Mouse (Mus musculus): Measurements from ENCODE around the gene Tex9. TPM values are rescaled to one million over a fixed set of nuclear protein-coding genes. Genes with fewer than 3 reads are reported as not detected.

The Tex9 gene
- 12.6 and 14.8 TPM in 2 replicates for polyA plus RNA-seq (2015; fragmentation: Nextera tagmentation; extraction: Ambion mirVana)

GRCm38 (mm10) chr9:72492194-72492565 lies at the start of gene Tex9:
Tex9 (minus strand) TSS chr9:72492212.
- ATAC-seq (replicated peaks; ENCODE audit: insufficient number of reproducible peaks, insufficient read depth, low FRiP score, low read depth) = peak; percentile 74
- Histone ChIP-seq H3K9ac (peak within 1 kb of the TSS; percentile 50), H3K27ac (peak within 1 kb of the TSS; percentile 87), H3K36me3 (no peaks in the 10 kb centered on the region), H3K4me2 (peak within 1 kb of the TSS; percentile 69), H3K9me3 (replicated peaks) (no peaks in the 10 kb centered on the region), H3K27me3 (no peaks in the 10 kb centered on the region), H3K4me3 (peak within 1 kb of the TSS; percentile 63), H3K4me1 (replicated peaks) (peaks cover 11% of the 10 kb centered on the region; the same call in 1 of the 2 replicates)
- whole genome bisulfite sequencing = 5% methylated on average over 6 of the region's 6 CpGs

GRCm38 (mm10) chr9:72537086-72537485 lies 45.1 kb upstream of the Tex9 start:
- no peaks in the 10 kb centered on the region for H3K9me3 ChIP-seq (replicated peaks)
- H3K4me1 ChIP-seq (replicated peaks) = peaks cover 3% of the 10 kb centered on the region; the same call in 1 of the 2 replicates
- 75% methylated on average over 1 of the region's 1 CpGs for WGBS
- H3K27ac ChIP-seq = no peak overlapping the region
- H3K4me2 ChIP-seq = no peak overlapping the region
- ATAC-seq (replicated peaks; ENCODE audit: insufficient number of reproducible peaks, insufficient read depth, low FRiP score, low read depth) = no peak
- H3K4me3 ChIP-seq = no peak overlapping the region
- H3K9ac ChIP-seq = no peak overlapping the region
- no peaks in the 10 kb centered on the region for H3K27me3 ChIP-seq
- no peaks in the 10 kb centered on the region for H3K36me3 ChIP-seq

GRCm38 (mm10) chr9:72535394-72535793 lies 43.4 kb upstream of the Tex9 start:
- WGBS = 65% methylated on average over 3 of the region's 3 CpGs
- Histone ChIP-seq H3K4me3 (no peak overlapping the region), H3K4me2 (no peak overlapping the region), H3K36me3 (no peaks in the 10 kb centered on the region), H3K9me3 (replicated peaks) (no peaks in the 10 kb centered on the region), H3K4me1 (replicated peaks) (peaks cover 13% of the 10 kb centered on the region), H3K9ac (no peak overlapping the region), H3K27ac (no peak overlapping the region), H3K27me3 (no peaks in the 10 kb centered on the region)
- no peak for ATAC-seq (replicated peaks; ENCODE audit: insufficient number of reproducible peaks, insufficient read depth, low FRiP score, low read depth)

GRCm38 (mm10) chr9:72534985-72535384 lies 43.0 kb upstream of the Tex9 start:
- Histone ChIP-seq H3K4me3 (no peak overlapping the region), H3K4me1 (replicated peaks) (peaks cover 13% of the 10 kb centered on the region), H3K9ac (no peak overlapping the region), H3K27ac (no peak overlapping the region), H3K27me3 (no peaks in the 10 kb centered on the region), H3K9me3 (replicated peaks) (no peaks in the 10 kb centered on the region), H3K4me2 (no peak overlapping the region), H3K36me3 (no peaks in the 10 kb centered on the region)
- 75% methylated on average over 2 of the region's 2 CpGs for WGBS
- no peak for ATAC-seq (replicated peaks; ENCODE audit: insufficient number of reproducible peaks, insufficient read depth, low FRiP score, low read depth)

- Histone ChIP-seq H3K4me2 (peak overlapping the region; percentile 84), H3K4me3 (peak overlapping the region; percentile 98), H3K4me1 (replicated peaks) (peaks cover 13% of the 10 kb centered on the region), H3K36me3 (no peaks in the 10 kb centered on the region), H3K9ac (peak overlapping the region; percentile 99), H3K27ac (peak overlapping the region; percentile 100), H3K27me3 (no peaks in the 10 kb centered on the region), H3K9me3 (replicated peaks) (no peaks in the 10 kb centered on the region)
- no peak for ATAC-seq (replicated peaks; ENCODE audit: insufficient number of reproducible peaks, insufficient read depth, low FRiP score, low read depth)
- 0% methylated on average over 2 of the region's 2 CpGs for WGBS
Observed at GRCm38 (mm10) chr9:72533089-72533415, 41.0 kb upstream of the Tex9 start.

GRCm38 (mm10) chr9:72532381-72533088 lies 40.5 kb upstream of the Tex9 start:
- peak overlapping the region; percentile 98 for H3K4me3 ChIP-seq
- peak overlapping the region; percentile 99 for H3K9ac ChIP-seq
- no peaks in the 10 kb centered on the region for H3K36me3 ChIP-seq
- H3K9me3 ChIP-seq (replicated peaks) = no peaks in the 10 kb centered on the region
- H3K27me3 ChIP-seq = no peaks in the 10 kb centered on the region
- peak overlapping the region; percentile 100 for H3K27ac ChIP-seq
- H3K4me1 ChIP-seq (replicated peaks) = peaks cover 13% of the 10 kb centered on the region
- WGBS = 1% methylated on average over 33 of the region's 55 CpGs
- peak; percentile 41 for ATAC-seq (replicated peaks; ENCODE audit: insufficient number of reproducible peaks, insufficient read depth, low FRiP score, low read depth)
- H3K4me2 ChIP-seq = peak overlapping the region; percentile 84

- Histone ChIP-seq H3K27ac (peak within 1 kb of the TSS; percentile 100), H3K4me3 (peak within 1 kb of the TSS; percentile 98), H3K9me3 (replicated peaks) (no peaks in the 10 kb centered on the region), H3K27me3 (no peaks in the 10 kb centered on the region), H3K36me3 (no peaks in the 10 kb centered on the region), H3K4me2 (peak within 1 kb of the TSS; percentile 84), H3K4me1 (replicated peaks) (peaks cover 13% of the 10 kb centered on the region), H3K9ac (peak within 1 kb of the TSS; percentile 99)
- 1% methylated on average over 30 of the region's 63 CpGs for WGBS
- peak; percentile 91 for ATAC-seq (replicated peaks; ENCODE audit: insufficient number of reproducible peaks, insufficient read depth, low FRiP score, low read depth)
Observed at GRCm38 (mm10) chr9:72531996-72532380, 40.0 kb upstream of the Tex9 start, which contains the start of gene Rfx7. Rfx7 (plus strand) TSS chr9:72532240.

- Histone ChIP-seq H3K36me3 (no peaks in the 10 kb centered on the region), H3K9me3 (replicated peaks) (no peaks in the 10 kb centered on the region), H3K27ac (peak overlapping the region; percentile 100), H3K4me2 (peak overlapping the region; percentile 84), H3K4me3 (peak overlapping the region; percentile 98), H3K27me3 (no peaks in the 10 kb centered on the region), H3K4me1 (replicated peaks) (peaks cover 13% of the 10 kb centered on the region), H3K9ac (peak overlapping the region; percentile 99)
- peak; percentile 86 for ATAC-seq (replicated peaks; ENCODE audit: insufficient number of reproducible peaks, insufficient read depth, low FRiP score, low read depth)
- WGBS = 1% methylated on average over 35 of the region's 35 CpGs
Observed at GRCm38 (mm10) chr9:72531291-72531995, 39.4 kb upstream of the Tex9 start.

GRCm38 (mm10) chr9:72530824-72531223 lies 38.8 kb upstream of the Tex9 start:
- 35% methylated on average over 4 of the region's 4 CpGs for WGBS
- H3K36me3 ChIP-seq = no peaks in the 10 kb centered on the region
- no peaks in the 10 kb centered on the region for H3K27me3 ChIP-seq
- H3K27ac ChIP-seq = peak overlapping the region; percentile 100
- ATAC-seq (replicated peaks; ENCODE audit: insufficient number of reproducible peaks, insufficient read depth, low FRiP score, low read depth) = no peak
- H3K9ac ChIP-seq = peak overlapping the region; percentile 99; the same call in 1 of the 2 replicates
- peak overlapping the region; percentile 98 for H3K4me3 ChIP-seq
- peak overlapping the region; percentile 84 for H3K4me2 ChIP-seq
- H3K9me3 ChIP-seq (replicated peaks) = no peaks in the 10 kb centered on the region
- peaks cover 13% of the 10 kb centered on the region for H3K4me1 ChIP-seq (replicated peaks)

GRCm38 (mm10) chr9:72530237-72530636 lies 38.2 kb upstream of the Tex9 start:
- H3K27ac ChIP-seq = no peak overlapping the region
- no peaks in the 10 kb centered on the region for H3K36me3 ChIP-seq
- H3K4me2 ChIP-seq = peak overlapping the region; percentile 84
- H3K27me3 ChIP-seq = no peaks in the 10 kb centered on the region
- peaks cover 13% of the 10 kb centered on the region for H3K4me1 ChIP-seq (replicated peaks)
- H3K4me3 ChIP-seq = no peak overlapping the region
- H3K9ac ChIP-seq = no peak overlapping the region
- no peak for ATAC-seq (replicated peaks; ENCODE audit: insufficient number of reproducible peaks, insufficient read depth, low FRiP score, low read depth)
- no peaks in the 10 kb centered on the region for H3K9me3 ChIP-seq (replicated peaks)
- under 1% methylated on average over 12 of the region's 12 CpGs for WGBS

- H3K36me3 ChIP-seq = no peaks in the 10 kb centered on the region
- no peaks in the 10 kb centered on the region for H3K9me3 ChIP-seq (replicated peaks)
- H3K4me2 ChIP-seq = no peak overlapping the region
- H3K27ac ChIP-seq = no peak overlapping the region
- no peak overlapping the region for H3K4me3 ChIP-seq
- peaks cover 7% of the 10 kb centered on the region for H3K4me1 ChIP-seq (replicated peaks)
- 71% methylated on average over 1 of the region's 1 CpGs for WGBS
- H3K9ac ChIP-seq = no peak overlapping the region
- ATAC-seq (replicated peaks; ENCODE audit: insufficient number of reproducible peaks, insufficient read depth, low FRiP score, low read depth) = no peak
- H3K27me3 ChIP-seq = no peaks in the 10 kb centered on the region
Observed at GRCm38 (mm10) chr9:72526091-72526490, 34.1 kb upstream of the Tex9 start.
